Mouse (Mus musculus): ENCODE data around the gene Gm10203.
"Not testable (repeated sequence)": the region's sequence is repeated elsewhere in the genome, so short reads cannot be mapped to it uniquely, and the experiment has no call there.

The Gm10203 gene

GRCm38 (mm10) chr6:149135631-149136030, 5.7 kb downstream of the Gm10203 start:
- no peak for DNase-seq (ENCODE audit: low spot score)

GRCm38 (mm10) chr6:149137936-149138335, 8.0 kb downstream of the Gm10203 start:
- DNase-seq (ENCODE audit: low spot score) = peak; percentile 28

DNA sequence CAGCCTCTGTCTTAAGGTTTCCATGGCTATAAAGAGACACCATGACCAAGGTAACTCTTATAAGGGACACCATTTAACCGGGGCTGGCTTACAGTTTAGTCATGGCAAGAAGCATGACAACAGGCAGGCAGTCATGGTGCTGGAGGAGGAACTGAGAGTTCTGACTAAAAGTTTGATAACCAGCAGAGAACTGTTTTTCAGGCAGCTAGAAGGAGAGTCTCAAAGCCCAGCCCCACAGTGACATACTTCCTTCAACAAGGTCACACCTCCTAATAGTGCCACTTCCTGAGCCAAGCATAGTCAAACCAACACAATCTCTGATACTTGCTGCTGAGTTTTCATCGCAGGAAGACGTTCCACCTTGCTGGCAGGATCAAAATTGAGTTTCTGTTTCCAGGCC, 9.0 kb downstream of the Gm10203 start:
- no peak for DNase-seq (ENCODE audit: low spot score)

- DNase-seq (ENCODE audit: low spot score) = no peak
Measured at GRCm38 (mm10) chr6:149139471-149139870, 9.5 kb downstream of the Gm10203 start, which contains the start of gene Etfbkmt. Gene Etfbkmt, plus strand, starts transcription at chr6:149139849.

DNA sequence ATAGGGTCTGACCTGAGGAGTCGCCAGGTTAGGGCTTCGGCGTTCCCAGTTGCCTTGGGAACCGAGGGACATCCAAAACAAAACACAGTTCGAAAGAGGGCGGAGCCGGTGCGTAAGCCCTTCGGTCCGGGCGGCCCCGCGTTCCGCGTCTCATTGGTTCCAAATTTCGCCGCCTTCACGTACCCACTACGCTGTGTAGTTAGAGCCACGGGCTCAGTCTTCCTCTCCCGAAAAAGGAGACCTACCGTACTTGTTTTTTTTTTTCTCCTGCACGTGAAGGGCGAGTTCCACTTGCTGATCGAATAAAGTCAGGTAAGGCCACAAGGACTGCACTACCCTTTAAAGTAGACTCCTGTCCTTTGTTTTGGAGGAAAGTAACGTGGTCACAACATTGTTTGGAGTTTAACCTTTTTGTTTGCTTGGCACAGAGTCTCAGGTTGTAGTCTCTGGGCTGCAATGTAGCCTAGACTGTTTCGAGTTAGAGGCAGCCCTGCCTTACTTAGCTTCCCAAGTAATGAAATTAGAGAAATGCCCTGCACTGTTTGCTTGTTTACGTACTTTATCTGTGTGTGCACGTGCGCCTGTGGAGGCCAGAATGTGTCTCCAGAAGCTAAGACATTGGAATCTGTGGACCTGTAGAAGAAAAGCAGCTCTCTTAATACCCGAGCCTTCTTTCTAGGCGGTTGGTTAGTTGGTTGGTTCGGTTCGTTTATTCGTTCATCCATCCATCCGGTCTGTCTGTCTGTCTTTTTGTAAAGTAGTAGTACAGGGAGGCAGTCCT, 11.6 kb downstream of the Gm10203 start:
- DNase-seq (ENCODE audit: low spot score) = peak; percentile 89

DNA sequence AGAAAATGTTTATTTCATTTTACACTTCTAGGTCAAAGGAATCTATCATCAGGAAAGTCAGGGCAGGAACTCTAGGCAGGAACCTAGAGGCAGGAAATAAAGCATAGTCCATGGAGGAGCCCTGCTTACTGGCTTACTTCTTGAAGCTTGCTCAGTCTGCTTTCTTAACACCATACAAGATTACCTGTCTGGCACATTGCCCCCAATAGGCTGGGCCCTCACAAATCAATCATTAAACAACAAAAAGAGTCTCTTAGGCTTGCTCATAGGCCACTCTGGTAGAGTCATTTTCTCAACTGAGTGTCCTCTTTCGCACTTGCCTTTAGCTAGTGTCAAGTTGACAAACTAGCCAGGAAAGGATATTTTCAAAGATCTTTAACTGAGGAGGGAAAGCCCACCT, 15.2 kb downstream of the Gm10203 start:
- no peak for DNase-seq (ENCODE audit: low spot score)

- DNase-seq (ENCODE audit: low spot score) = peak; percentile 77
Measured at GRCm38 (mm10) chr6:149148436-149149229, 18.7 kb downstream of the Gm10203 start.

- no peak for DNase-seq (ENCODE audit: low spot score)
Measured at GRCm38 (mm10) chr6:149152119-149152518, 22.1 kb downstream of the Gm10203 start.

DNA sequence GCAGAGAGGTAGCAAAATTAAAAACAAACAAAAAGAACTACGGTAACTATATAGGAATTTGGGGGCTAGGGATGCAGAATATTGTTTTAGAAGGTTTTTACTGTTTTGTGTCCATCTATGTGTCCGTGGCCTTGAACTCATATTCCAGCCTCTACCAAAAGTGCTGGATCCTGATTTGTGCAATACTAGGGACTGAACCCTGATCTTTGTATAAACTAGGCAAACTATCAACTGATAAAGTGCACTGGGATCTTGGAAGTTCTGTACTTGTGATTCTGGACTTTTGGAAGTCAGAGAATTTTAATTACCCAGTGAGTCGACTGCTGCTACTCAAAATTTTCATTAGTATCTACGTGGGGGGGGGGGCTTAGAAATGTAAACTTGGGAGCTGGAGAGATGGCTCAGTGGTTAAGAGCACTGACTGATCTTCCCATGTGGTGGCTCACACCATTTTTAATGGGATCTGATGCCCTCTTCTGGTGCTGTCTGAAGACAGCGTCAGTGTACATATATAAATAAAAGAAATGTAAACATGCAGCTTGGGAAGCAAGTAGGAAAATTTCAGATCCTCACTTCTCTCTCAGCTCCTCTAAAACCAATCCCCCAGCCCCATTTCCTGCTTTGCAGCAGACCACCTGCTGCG, 23.6 kb downstream of the Gm10203 start:
- no peak for DNase-seq (ENCODE audit: low spot score)

GRCm38 (mm10) chr6:149154116-149155030, 24.4 kb downstream of the Gm10203 start:
- DNase-seq (ENCODE audit: low spot score) = peak; percentile 74

GRCm38 (mm10) chr6:149155031-149155841, 25.3 kb downstream of the Gm10203 start:
- peak; percentile 62 for DNase-seq (ENCODE audit: low spot score)

DNA sequence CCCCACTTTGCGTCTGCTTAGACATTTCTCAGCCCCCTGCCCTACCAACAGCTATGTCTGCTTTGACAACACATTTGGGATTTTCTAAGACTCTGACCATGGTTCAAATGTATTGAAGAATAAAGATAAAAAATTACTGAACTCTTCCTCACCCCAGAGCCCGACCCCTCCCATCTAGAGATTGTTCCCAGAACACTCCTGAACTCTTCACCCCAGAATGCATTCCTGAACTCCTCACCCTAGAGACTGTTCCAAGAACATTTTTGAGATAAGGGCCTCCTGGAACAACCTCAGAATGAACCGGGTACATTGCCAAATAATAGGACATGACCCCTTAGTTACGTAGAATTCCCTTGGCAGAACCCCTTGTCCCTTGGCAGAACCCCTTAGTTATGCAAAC, 37.1 kb downstream of the Gm10203 start:
- not testable (repeated sequence) for DNase-seq (ENCODE audit: low spot score)

GRCm38 (mm10) chr6:149167672-149168071, 37.7 kb downstream of the Gm10203 start:
- DNase-seq (ENCODE audit: low spot score) = no peak

DNA sequence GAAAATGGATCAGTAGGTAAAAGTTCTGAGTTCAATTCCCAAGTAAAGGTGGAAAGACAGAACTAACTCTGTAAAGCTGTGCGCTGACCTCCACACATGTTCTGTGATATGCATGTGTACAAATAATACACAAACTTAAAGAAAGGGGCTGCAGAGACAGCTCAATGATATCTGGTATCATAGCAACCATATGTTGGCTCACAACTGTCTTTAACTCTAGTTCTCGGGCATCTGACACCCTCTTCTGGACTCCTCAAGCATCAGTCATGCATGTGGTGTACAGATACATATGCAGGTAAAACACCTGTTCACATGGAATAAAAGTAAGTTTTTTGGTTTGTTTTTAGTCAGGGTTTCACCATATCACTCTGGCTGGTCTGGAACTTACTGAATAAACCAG, 38.5 kb downstream of the Gm10203 start:
- DNase-seq (ENCODE audit: low spot score) = no peak

DNA sequence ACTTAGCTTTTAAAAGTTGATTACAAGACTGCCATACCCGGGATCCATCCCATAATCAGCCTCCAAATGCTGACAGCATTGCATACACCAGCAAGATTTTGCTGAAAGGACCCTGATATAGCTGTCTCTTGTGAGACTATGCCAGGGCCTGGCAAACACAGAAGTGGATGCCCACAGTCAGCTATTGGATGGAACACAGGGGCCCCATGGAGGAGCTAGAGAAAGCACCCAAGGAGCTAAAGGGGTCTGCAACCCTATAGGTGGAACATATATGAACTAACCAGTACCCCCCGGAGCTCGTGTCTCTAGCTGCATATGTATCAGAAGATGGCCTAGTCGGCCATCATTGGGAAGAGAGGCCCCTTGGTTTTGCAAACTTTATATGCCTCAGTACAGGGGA, 40.0 kb downstream of the Gm10203 start:
- not testable (repeated sequence) for DNase-seq (ENCODE audit: low spot score)

DNA sequence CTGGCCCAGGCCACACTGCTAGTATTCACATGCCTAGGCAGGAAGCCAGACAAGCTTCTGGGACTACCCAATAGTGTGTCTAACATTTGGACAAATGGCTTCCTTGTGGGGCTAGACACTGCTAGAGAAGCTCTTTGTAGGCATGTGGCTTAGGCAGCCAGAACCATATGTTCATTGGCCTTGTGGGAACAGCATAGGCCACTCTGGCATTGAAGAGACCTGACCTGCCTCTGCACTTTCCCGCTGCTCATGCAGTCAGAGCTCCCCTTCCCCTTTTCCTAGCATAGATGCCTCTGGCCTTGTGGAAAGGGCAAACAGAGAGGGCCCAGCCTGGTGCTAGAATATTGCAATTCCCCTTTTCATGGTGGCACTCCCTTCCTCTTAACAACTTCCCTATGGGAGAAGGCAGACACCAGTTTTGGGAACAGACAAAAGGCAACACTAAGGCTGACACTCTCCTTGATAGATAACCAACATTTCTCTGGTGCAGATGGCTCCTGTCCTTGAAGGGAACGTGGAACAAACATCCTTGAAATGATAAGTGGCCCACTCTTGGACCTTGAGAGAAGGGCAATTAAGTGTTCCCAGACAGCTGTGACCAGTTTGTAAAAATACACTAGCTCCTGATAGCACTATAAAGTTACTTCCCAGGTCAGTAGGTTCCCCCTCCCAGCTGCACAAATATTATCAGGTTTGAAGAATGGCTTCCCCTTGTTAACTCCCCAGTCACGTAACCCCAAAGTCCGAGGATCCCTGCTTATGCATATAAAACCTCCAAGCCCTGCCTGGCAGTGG, 44.1 kb downstream of the Gm10203 start:
- DNase-seq (ENCODE audit: low spot score) = no peak

GRCm38 (mm10) chr6:149174932-149175570, 45.1 kb downstream of the Gm10203 start:
- no peak for DNase-seq (ENCODE audit: low spot score)

DNA sequence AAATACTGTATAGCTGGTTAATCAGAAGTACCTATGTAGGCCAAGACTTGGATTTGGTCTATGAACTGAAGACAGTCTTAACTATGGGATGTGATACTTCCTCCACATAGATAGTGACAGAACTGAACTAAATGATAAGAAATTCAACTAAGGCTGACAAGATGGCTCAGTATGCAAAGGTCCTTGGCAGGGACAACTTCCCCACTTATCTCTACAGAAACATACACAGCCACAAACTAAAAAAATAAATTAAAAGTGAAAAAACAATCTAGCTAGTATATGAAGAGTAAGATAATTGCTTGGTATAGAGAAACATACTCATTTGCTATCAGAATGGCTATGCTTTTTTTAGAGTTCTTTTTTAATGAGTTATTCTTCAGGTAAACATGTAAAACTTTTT, 49.1 kb downstream of the Gm10203 start:
- DNase-seq (ENCODE audit: low spot score) = no peak

Measured in yolk sac, embryonic 10.5 days (tissue).